Mouse (Mus musculus): ENCODE data around the gene Casc4.
"Not testable (repeated sequence)": the region's sequence is repeated elsewhere in the genome, so short reads cannot be mapped to it uniquely, and the experiment has no call there.

The Casc4 gene

DNA sequence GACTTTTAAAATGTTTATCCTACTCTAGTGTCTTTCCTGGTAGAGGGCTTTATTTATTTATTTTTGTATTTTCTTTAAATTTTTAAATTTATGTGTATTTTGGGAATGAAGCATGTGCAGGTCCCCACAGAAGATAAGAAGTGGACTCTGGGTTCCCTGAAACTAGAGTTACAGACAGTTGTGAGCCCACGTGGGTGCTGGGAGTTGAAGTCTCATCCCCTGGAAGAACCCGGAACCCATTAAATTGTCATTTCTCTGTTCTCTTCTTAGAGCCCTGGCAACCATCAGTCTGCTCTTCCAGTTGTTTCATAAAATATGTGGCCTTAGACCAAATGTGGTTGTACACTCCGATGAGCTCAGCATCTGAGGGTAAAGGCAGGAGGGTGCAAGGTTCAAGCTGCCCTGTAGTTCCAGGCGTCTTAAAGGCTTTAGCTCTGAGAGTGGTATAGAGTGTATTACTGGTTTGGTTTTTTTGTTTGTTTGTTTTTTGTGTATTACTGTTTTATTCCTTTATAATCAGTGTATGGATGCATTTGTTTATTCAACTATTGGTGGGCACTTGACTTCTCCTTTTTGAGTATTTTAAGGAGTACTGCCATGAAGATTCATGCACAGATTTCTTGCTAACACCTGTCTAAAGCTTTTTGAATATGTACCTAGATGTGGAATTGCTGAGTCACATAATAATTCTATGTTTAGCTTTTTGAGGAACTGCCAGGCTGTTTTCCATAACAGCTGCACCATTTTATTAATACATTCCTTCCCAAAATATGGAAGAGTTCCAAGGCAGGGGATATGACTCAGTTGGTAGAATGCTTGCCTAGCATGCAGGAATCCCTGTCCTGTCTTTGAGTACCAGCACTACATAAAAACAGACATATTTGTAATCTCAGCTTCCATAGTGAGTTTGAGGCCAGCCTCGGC lies 49.5 kb downstream of the Casc4 start:
- DNase-seq: no peak

DNA sequence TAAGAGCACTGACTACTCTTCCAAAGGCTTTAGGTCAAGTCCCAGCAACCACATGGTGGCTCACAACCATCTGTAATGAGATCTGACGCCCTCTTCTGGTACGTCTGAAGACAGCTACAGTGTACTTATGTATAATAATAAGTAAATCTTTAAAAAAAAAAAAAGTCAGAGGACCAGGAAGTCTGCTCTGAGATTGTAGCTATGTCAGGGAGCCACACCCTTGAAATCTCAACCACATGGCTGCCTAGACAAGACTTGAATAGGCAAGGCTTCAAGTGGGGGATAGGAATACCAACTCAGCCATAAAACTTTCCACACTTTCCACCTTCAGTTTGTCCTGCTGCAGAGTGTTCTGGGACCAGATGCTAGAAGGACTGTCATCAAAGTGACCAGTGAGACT lies 70.9 kb downstream of the Casc4 start:
- not testable (repeated sequence) for DNase-seq

DNA sequence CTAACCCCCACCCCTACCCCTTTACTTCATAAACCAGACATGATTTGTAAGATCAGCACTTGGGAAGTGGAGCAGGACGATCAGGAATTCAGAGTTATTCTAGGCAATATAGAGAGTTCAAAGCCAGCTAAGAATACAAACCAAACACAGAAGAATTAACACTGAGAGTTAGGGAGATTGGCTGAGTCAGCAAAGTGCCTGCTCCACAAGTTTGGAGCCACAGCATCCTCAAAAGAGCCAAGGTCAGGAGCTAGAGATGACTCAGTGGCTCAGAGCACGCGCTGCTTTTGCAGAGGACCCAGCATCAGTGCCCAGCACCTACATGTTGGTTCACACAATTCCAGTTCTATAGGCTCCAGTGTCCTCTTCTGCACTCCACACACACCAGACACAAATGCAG lies 76.6 kb downstream of the Casc4 start:
- DNase-seq: no peak

DNA sequence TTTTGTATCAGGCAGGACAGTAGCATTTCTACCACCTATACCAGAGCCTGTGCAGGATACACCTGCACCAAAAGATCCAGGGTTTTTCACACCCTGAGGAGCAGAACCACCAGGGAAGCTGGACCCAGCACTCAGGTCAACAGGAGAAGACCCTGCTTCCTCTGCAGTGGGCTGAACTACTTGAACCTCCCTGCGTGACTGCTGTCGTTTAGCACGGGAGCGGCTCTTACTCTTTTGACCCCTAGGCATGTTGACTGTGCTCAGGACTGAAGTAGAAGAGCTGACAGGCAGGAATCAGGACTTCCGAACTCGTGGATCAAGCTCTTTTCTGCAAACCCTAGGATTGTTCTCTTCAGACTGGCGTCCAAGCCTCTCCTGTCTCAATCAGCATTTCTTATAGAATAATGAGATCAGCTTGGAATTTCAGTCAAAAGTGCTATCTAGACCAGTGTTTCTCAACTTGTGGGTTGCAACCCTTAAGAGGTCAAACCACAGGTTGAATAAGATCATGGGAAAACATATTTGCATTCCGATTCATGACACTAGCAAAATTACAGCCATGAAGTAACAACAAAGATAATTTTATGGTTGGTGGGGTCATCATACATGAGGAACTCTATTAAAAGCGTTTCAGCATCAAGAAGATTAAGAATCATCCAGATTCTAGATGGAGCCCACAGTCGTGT lies 88.3 kb downstream of the Casc4 start:
- peak in 1 of 2 experiments; percentile 4 for DNase-seq

DNA sequence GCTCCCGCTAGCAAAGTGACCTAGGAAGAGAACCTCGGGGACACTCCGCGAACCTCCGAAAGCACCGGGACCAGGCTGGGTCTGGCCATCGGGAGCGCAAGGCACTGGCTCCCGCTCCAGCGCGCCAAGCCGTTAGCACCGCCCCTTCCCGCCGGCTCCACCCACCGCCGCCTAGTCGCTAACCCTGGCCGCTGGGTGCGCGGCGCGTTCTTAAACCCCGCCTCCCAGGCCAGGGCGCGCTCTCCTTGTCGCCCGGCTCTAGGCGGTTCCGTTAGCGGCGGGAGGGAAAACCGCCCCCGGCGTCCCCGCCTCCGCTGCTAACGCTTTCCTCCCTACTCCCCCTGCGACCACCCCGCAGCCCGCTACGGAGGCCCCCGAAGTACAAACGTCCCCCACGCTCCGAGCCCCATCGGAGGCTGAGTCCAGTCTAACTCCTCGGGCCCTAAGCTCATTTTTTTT lies 89.0 kb downstream of the Casc4 start, which contains the start of the genes Ctdspl2 and Mageb3:
TSS of gene Ctdspl2 (plus strand) at position 237 of the 459 bp plus-strand sequence.
TSS of gene Mageb3 (minus strand) at position 328 of the 459 bp plus-strand sequence.
- DNase-seq: peak; percentile 97 to 98

DNA sequence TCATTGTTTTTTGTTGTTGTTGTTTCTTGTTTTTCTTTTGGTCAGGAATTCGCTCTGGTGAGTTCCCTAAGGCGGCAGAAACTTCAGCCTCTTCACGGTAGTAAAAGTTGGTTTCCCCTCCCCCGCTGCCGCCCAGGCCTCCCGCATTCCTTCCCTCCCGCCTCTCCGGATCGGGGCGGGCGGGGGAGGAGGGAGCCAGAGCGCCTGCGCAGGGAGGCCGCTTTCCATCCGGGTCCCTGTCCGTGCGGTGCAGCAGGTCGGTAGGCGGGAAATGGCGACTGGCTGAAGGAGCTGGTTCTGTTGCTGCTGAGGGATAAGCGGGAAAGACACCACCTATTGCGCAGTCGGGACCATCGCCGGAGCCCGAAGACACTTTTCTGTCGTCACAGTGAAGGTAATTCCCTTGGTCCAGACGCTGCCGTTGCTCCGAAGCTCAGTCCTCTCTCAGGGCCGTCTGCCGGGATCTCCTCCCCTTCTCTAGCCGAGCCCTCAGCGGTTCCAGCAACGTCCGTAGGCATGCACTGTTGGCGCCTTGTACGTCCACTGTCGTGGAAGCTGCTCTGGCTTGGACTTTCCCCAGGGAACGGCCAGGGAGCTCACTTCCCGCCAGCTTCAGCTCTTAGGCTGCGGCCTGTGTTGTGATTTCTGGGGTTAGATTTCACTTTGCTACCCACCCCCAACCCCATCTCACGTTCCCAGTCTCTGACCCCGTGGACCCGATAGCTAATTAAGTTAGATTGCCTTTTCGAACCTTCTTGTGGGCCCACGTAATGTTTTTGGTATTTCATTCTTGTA lies 89.7 kb downstream of the Casc4 start:
- peak; percentile 95 for DNase-seq

DNA sequence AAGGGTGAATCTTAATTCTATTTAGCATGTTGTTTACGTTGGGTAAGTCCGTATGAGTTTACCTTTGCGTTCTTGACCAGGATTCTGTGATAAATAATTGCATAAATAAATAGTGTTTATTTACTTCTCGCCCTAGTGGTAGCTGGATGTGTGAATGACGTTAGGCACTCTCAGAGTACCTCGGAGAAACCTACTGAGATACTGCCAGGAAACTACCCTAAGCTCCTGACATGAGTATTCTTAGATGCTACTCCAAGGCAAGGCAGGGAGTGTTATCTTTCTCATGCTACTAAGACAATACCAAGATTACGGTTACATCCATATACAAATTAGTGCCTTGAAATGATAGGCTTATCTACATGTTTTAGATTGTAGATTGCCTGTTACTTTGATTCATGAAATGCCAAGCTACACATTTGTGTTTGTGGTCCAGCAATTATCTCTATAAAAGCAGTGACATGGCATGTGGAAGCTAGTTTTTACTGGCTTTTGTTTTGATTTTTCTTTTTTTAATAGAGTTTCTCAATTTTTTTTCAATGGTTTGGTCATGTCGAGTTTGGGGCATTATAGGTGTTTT lies 90.5 kb downstream of the Casc4 start:
- DNase-seq: no peak

Data from B cell, adult 2 months (primary cell).